Mouse (Mus musculus) monocyte, adult 5-6 weeks (primary cell): Measurements from ENCODE around the gene Chrm3. TPM values are rescaled to one million over a fixed set of nuclear protein-coding genes. Genes with fewer than 3 reads are reported as not detected.
A peak's percentile ranks its signal among the peaks of the same experiment; 100 is the strongest.

Experiments used
- ATAC-seq: fragments of 153-309, 156-312 bp; replicated peaks from 2 replicates; pipeline ENCODE4 v1.8.0; 2017; ENCODE audit warnings: mild to moderate bottlenecking; ENCODE audit not compliant: low TSS enrichment, insufficient number of reproducible peaks, severe bottlenecking, poor library complexity, low FRiP score
- total RNA-seq: library from RNA; stranded (forward); fragments of 200-1000, 200-491, 200-594 nt; gene quantifications from 3 replicates; pipeline ENCODE4 v1.2.3, GENCODE M21; 2017

Gene Chrm3
- total RNA-seq, 1 experiment from 2014 or later: 3.0 TPM

DNA sequence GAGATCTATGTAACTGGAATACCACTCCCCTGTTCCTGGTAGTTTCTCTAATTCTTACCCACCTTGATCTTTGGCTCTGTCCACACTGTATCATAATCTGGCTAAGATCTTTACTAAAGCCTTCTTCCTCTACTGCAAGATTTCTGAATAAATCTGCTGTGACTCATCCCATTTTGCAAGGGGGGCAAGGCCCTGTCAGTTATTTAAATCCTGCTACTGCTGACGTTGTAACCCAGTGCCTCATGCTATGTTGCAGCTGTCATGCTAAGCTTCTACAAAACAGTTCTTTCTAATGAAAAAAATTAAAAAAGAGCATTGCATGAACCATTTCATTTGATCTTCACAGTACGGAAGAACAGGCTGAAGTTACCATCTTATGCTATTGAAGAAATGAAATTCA lies 248.4 kb downstream of the Chrm3 start:
- ATAC-seq: no peak

GRCm38 (mm10) chr13:10109542-10109941 lies 251.1 kb downstream of the Chrm3 start:
- peak; percentile 45 for ATAC-seq

DNA sequence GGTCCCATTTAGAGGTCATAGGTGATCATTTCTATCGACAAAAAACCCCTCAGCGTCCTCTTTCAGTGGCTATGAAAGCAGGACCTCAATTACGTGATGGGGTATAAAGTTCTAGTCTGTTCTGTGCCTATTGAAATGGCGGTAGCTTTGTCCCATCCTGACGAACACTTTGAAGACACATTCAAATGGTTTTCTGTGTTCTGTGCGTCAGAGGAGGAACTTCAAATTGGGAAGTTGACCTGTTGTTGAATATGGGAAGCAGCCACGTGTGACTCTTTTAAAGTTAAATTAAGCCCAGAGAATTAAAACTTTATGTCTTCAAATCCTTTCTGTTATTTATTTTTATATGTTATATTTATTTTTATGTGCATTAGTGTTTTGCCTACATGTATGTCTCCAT lies 253.3 kb downstream of the Chrm3 start:
- peak; percentile 65 for ATAC-seq

DNA sequence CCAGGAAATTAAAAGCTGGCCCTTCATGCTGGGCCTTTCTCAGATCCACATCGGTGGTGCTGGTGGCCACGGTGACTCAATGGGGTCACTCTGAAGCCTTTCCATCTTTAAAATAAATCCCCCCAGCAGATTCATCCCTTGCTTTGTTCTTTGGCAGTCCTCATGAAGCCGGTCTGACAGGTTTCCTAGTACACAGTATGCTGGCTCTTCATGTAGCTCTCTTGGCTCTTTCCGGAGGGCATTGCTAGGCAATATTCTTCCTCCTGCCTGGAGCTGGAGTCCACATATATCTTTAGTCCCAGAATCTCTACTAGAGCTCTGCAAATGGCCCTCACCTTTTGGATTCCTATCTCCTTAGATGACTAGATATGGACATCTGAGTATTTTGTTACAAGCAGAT lies 269.9 kb downstream of the Chrm3 start:
- no peak for ATAC-seq

DNA sequence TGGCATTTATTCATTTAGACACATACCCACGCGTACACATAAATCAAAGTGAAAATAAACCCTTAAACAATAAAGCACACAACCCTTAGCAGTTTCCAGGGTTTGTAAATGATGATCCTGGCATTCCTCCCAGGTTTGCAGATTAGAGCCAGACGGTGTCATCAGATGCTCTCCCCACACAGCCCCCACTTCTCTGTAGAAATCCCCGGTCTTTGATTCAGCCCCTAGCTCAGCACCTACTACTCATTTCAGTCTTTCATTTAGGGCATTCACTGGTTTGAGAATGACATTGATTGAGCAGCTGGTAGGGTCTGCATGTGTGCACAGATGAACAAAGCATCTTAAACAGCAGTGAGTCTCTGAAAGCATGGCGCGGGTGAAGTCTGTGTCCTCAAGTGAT lies 274.3 kb downstream of the Chrm3 start:
- no peak for ATAC-seq

DNA sequence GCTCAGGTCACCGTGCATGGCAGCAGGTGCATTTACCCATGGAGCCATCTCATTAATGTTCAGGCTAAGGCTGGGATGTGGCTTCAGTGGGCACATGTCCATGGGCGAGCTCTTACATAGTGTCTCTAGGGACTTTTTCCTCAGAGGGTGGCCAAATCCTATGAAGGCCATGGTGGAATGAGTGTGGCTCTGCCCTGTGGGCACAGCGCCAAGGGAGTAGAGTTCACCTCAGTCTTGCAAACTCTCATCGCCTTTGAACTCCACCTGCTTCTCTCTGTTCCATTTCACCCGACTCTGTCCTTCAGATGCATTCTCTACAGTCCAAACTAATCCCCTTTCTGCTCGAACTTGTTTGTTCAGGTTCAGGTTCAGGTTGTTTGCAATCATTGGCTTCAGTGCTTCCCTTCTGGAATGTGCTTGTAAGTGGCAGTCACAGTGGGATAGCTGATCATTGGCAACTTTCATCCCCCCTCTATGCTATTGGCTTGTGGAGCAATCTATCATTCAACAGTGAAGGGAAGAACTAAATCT lies 278.7 kb downstream of the Chrm3 start:
- ATAC-seq: no peak

DNA sequence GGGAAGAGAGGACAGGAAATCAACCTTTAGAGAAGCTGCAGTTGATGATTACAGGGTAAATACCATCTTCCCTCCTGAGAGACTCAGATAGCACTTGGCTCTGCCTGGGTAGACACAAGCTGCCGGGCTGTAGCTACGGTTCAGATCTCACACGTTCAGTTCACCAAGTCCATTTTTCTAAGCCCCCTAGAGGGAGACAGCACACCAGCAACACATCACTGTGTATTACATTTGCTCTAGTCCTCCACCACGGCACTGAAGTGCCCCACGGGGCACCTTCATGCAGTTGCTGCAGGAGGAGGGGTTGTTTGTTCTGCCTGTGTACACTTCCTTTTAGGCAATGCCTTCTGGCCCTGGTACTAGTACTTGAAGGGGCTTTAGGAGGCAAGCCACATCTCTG lies 289.5 kb downstream of the Chrm3 start:
- ATAC-seq: peak; percentile 66; the same call in 1 of the 2 replicates

DNA sequence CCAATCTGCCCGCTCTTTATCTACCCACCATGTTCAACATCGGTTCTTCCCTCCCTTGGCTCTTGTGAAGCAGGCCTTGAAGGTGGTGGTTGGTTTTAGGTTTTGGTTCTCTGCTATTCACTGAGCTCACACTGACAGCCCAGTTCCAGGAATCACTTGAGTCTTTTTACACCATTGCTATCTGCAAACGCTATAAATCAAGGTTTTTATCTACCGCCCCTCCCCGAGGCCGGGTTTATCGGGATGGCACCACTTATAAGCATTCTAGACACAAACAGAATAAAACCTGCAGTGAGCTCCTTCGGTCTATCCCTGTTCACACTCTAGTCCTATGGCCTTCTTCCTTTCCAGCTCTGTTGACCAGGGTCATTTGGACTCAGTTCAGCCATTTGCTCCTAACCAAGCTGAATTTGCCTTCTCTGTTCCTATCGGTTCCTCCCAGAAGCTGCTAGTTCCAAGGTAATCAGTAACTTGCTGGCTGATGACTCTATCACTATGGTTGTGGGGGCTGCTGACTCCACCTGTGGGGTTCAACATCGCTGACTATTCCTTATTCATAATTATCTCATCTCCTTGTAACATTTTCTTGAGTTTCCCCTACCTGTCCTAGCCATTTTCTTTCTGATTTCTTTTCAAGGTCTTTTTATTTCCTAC lies 291.6 kb downstream of the Chrm3 start:
- no peak for ATAC-seq

- no peak for ATAC-seq
Measured at GRCm38 (mm10) chr13:10066829-10067618, 293.6 kb downstream of the Chrm3 start.

- peak; percentile 92 for ATAC-seq
Measured at GRCm38 (mm10) chr13:10065776-10066175, 294.9 kb downstream of the Chrm3 start.

DNA sequence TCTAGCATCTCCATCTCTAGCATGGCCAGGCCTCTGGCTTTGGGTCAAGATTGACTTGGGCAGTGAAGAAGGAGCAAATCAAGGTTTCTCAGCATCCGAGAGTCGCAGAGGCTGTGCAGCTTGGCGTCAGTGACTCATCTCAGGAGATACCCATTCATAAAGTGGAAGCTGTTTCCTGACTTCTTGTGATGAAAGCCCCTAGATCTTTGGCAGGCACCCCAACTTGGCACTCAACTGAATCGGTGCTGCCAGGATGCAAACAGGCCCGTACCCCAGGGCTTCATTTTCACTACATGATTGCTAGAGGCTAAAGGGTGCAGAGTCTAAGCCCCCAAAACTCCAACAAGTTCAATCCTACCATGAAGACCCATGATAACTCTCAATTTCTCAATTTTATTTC lies 298.0 kb downstream of the Chrm3 start:
- ATAC-seq: no peak

DNA sequence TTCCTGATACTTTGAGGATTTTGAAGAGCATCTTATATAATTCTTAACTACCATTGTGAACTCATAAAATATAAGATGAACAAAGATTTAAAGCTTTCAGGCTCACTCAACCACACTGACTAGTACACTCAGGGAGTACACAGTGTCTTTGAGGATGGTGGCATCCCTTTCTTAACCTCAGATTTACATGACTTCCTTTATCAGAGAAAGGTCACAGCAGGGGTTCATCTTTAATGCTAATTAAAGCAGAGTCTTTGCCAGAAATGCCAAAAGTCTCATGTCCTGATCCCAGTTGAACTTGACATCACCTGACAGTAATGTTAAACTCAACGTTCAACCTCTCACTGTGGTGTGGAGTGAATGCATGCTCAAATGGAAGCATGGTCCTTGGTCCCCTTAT lies 301.7 kb downstream of the Chrm3 start:
- peak; percentile 50 for ATAC-seq

DNA sequence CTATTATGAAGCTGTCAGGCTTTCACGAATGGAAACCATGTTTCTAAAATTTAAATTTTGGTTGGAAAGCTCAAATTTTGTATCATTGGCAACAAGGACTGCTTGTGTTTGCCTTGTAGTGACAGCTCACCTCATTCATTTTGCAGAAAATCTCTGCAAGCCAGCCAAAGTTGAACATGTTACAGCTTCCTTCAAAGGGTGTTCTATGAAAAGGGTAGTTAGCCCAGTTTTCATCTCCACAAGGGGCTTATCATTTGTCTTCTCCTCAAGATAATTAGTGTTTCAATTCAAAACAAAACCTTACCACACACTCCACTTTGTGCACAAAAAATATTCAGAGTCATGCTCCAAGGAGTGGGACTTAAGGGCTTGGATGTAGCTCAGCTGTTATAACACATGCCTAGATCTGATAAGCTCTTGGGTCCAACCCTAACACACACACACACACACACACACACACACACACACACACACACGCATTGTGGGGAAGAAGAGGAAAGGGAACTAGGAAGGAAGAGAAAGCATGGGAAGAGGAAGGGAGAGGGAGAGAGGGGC lies 302.9 kb downstream of the Chrm3 start:
- no peak for ATAC-seq

DNA sequence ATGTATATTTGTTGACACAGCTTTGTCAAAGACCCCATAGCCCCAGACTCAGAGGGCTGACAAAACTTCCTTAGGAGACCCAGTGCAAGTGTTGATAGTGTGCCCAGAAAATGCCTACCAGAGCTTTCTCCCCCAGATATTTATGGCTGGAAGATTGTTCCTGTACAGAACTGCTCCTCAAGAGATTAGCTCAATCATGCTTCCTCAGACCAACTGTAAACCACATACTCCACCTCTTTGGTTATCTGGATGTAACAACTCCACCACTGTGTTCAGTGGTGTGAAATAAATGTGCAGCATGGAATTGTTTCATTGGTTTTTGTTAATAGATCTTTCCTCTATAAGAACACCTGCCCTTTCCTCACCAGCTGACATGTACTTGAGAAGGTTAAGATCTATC lies 306.6 kb downstream of the Chrm3 start:
- ATAC-seq: no peak

DNA sequence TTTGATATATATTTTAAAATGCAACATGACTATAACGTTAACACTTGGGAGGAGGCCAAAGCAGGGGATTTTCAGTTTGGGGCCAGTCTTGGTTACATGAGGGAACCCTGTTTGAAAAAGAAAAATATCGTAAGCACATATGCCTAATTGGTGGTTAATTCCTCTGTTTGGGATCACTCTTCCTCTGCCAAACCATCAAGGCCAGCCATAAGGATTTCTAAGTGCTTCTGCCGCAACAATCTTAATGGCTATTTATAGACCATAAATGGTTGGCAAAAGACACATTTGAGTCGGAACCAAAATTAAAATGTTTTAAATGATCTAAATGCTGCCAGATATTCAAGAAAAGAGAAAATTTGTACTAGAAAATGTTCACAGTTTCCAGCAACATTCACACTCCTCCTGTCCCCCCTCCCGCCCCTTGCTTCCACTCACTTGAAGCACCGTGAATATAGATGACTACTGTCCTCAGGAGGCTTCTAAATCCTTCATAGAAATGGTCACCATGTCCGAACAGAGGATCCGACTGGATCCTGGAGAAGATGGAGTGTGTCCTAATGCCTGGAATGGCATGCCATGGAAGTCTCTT lies 307.3 kb downstream of the Chrm3 start:
- ATAC-seq: no peak

DNA sequence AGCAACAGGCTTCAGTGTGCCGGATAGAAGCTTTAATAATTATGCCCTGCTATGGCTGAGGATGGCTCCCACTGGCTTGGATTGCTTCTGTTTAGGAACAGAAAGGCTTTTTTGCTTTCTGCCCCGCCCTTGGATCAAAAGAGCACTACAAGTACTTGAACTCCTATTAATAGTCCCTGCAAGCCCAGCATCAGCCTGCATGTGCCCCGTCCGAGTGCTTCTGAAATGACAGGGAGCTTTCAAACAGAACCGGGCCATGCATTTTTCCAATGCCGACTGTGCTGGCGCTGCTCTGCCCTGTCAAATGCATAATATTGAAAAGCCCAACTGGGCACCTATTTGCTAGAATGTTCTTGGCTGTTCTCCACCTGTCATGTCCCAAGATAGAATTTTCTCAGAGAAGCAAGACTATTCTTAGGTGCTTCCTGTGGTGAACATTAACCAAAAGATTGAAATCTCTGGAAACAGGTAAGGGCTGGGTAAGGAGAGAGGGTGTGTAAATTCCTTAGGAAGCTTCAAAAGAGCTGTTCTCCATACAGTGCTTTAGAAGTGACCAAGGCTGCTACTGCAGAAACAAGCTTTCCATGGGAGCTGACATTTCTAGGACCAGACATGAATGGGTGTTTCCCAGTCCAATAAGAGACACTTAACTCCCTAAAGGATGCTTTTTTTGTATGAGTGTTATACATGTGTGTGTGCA lies 314.8 kb downstream of the Chrm3 start:
- ATAC-seq: no peak

DNA sequence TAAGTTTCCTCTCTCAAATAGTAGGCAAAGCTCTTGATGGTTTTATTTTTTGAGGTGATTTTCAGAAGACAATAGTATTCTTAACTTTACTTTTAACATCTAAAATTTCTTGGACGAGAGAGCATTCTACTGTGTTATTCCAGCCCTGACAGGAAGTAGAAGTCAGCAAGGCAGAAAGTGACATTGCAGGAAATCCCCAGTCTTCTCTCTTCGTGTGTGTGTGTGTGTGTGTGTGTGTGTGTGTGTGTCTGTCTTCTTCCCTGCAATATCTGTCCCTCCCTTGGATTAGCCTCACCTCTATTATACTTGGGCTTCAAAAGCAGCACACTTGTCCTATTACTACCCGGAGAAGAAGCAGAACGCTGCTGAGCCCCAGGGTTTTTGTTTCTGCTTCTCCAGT lies 316.6 kb downstream of the Chrm3 start:
- no peak for ATAC-seq

- no peak for ATAC-seq
Measured at GRCm38 (mm10) chr13:10033570-10034399, 326.9 kb downstream of the Chrm3 start.
